Mouse (Mus musculus): ENCODE results near the gene Dgkh. TPM values are rescaled to one million over a fixed set of nuclear protein-coding genes. Genes with fewer than 3 reads are reported as not detected.

Gene Dgkh
- polyA plus RNA-seq, 1 experiment from 2014 or later = 4.4 TPM

DNA sequence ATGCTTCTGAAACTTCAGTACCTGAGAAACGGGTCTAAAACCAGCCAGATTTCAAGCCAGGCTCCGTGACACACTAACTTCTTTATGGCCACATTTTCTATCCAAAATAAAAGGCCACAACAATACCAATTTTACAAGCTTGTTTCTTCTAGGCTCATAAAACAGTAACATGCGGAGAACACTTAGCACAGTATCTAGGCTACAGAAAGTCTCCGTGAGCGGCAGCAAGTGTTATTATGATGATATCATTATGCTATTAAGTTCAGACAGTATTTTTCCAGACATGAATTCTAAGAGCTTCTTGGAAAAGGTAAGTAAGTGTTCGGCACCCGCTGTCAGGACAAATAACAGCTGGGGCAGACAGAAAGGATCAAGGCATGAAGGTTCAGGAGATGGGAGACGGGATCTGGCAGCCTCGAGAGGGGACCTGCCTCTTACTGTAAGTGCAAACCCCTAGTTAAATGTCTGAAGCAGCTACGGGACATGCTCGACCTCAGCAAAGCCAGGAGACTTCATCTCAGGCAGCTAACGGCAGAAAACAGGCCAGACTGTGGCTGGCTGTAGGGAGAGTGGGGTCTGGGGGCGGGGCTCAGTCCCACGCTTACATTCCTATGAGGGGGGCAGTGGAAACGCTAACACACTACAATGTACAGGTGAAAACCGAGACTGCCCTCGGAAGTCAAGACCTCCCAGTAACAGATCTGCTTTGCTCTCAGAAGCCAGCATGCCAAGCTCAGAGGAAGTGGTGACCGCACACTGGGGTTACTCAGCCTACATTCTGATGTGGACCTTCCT, 75.5 kb downstream of the Dgkh start:
- 73% methylated on average over 18 of the region's 18 CpGs for WGBS
- H3K9me3 ChIP-seq (ENCODE audit: control insufficient read depth, low read length) = peaks cover 12% of the 10 kb centered on the region
- no peak overlapping the region for H3K4me2 ChIP-seq (ENCODE audit: low read depth, low read length)
- H3K4me1 ChIP-seq (ENCODE audit: control insufficient read depth, insufficient read depth, low read length) = no peaks in the 10 kb centered on the region
- no peak overlapping the region for H3K9ac ChIP-seq (ENCODE audit: low read depth, low read length)
- no peak for DNase-seq (ENCODE audit: low spot score)
- no peak for ATAC-seq (ENCODE audit: low read depth)
- no peaks in the 10 kb centered on the region for H3K36me3 ChIP-seq (ENCODE audit: control insufficient read depth, insufficient read depth, low read length)
- no peak overlapping the region for H3K27ac ChIP-seq (replicated peaks; ENCODE audit: low read depth, low read length)
- H3K4me3 ChIP-seq (ENCODE audit: low read depth, low read length) = no peak overlapping the region
- H3K27me3 ChIP-seq (replicated peaks; ENCODE audit: control insufficient read depth, insufficient read depth, low read length) = no peaks in the 10 kb centered on the region

DNA sequence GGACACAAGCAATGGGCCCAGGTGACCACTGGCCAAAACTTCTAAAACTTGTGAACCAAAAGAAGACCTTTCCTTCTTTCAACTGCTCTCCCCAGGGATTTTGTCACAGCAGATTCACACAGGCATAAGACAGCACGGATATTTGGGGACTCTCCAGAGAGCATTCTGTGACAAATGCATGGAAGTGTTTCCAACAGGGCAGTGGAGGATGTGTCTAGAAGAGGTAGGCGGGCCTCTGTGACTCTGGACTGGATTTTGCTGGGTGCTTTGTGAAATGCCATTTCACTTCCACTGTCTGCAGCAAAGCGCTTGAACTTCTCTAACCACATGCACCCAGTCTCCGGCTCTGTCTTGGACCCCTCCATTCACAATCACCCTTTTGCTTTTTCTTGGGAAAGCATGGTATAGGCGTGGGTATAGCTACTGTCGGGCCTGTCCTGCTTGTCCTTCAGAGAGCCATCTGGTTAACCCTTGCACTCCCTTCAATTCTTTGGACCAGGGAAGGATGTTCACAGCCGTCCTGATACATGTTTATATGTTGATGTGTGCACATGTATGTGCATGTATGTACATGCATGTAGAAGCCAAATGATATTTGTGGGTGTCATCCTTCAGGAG, 77.5 kb downstream of the Dgkh start:
- Histone ChIP-seq H3K9me3 (ENCODE audit: control insufficient read depth, low read length) (no peaks in the 10 kb centered on the region), H3K4me1 (ENCODE audit: control insufficient read depth, insufficient read depth, low read length) (no peaks in the 10 kb centered on the region), H3K4me2 (ENCODE audit: low read depth, low read length) (no peak overlapping the region), H3K4me3 (ENCODE audit: low read depth, low read length) (no peak overlapping the region), H3K9ac (ENCODE audit: low read depth, low read length) (no peak overlapping the region), H3K36me3 (ENCODE audit: control insufficient read depth, insufficient read depth, low read length) (no peaks in the 10 kb centered on the region; the same call in 1 of the 2 replicates), H3K27me3 (replicated peaks; ENCODE audit: control insufficient read depth, insufficient read depth, low read length) (no peaks in the 10 kb centered on the region), H3K27ac (replicated peaks; ENCODE audit: low read depth, low read length) (no peak overlapping the region)
- ATAC-seq (ENCODE audit: low read depth) (no peak), DNase-seq (ENCODE audit: low spot score) (no peak)
- 81% methylated on average over 7 of the region's 7 CpGs for WGBS

DNA sequence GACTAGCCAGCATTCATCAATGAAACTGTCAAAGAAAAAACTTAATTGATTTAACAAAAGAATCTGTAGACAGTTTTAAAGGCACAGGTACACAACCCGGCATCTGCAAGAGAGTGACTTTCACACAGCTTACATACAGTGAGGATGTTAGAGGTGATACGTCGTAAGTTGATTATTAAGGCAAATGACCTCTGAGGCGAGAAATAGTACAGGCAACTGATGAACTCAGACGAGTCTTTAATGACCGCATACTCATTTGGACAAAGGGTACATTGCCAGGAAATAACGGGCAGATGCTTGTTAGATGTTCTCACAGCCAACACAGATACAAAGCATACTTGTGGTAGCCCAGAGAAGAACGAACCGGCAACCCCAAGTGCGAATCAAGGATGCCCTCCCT, 78.4 kb downstream of the Dgkh start:
- no peak overlapping the region for H3K9ac ChIP-seq (ENCODE audit: low read depth, low read length)
- 88% methylated on average over 10 of the region's 10 CpGs for WGBS
- ATAC-seq (ENCODE audit: low read depth) = no peak
- no peak overlapping the region for H3K27ac ChIP-seq (replicated peaks; ENCODE audit: low read depth, low read length)
- no peak overlapping the region for H3K4me3 ChIP-seq (ENCODE audit: low read depth, low read length)
- DNase-seq (ENCODE audit: low spot score) = no peak
- H3K9me3 ChIP-seq (ENCODE audit: control insufficient read depth, low read length) = no peaks in the 10 kb centered on the region
- H3K27me3 ChIP-seq (replicated peaks; ENCODE audit: control insufficient read depth, insufficient read depth, low read length) = no peaks in the 10 kb centered on the region
- no peak overlapping the region for H3K4me2 ChIP-seq (ENCODE audit: low read depth, low read length)
- H3K4me1 ChIP-seq (ENCODE audit: control insufficient read depth, insufficient read depth, low read length) = no peaks in the 10 kb centered on the region
- H3K36me3 ChIP-seq (ENCODE audit: control insufficient read depth, insufficient read depth, low read length) = no peaks in the 10 kb centered on the region; the same call in 1 of the 2 replicates

- H3K9ac ChIP-seq (ENCODE audit: low read depth, low read length) = no peak overlapping the region
- DNase-seq (ENCODE audit: low spot score) (no peak), ATAC-seq (ENCODE audit: low read depth) (no peak)
- H3K36me3 ChIP-seq (ENCODE audit: control insufficient read depth, insufficient read depth, low read length) = no peaks in the 10 kb centered on the region; the same call in 1 of the 2 replicates
- no peak overlapping the region for H3K27ac ChIP-seq (replicated peaks; ENCODE audit: low read depth, low read length)
- no peaks in the 10 kb centered on the region for H3K9me3 ChIP-seq (ENCODE audit: control insufficient read depth, low read length)
- WGBS = 97% methylated on average over 5 of the region's 5 CpGs
- H3K4me1 ChIP-seq (ENCODE audit: control insufficient read depth, insufficient read depth, low read length) = no peaks in the 10 kb centered on the region
- no peak overlapping the region for H3K4me3 ChIP-seq (ENCODE audit: low read depth, low read length)
- H3K27me3 ChIP-seq (replicated peaks; ENCODE audit: control insufficient read depth, insufficient read depth, low read length) = no peaks in the 10 kb centered on the region
- H3K4me2 ChIP-seq (ENCODE audit: low read depth, low read length) = no peak overlapping the region
These were observed 79.2 kb downstream of the Dgkh start for GRCm38 (mm10) chr14:78653333-78653732.

DNA sequence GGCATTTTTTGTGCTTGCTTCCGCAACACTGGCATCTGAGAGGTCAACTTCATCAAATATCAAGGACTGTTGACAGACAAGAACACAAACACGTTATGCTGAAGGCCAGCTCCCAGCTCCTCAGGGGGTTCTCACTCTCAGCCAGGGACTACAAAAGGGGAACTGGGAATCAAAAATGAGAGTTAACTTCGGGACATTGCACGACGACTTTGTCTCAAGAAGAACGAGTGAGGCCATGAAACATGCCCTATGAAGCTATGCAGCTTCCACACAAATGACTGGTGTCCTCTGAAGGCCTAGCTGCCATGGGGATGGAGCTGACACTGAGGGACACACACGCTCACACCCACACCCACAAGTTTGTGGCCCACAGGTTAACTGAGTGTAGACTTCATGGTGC, 80.9 kb downstream of the Dgkh start:
- H3K9me3 ChIP-seq (ENCODE audit: control insufficient read depth, low read length) = no peaks in the 10 kb centered on the region
- H3K4me2 ChIP-seq (ENCODE audit: low read depth, low read length) = no peak overlapping the region
- H3K4me1 ChIP-seq (ENCODE audit: control insufficient read depth, insufficient read depth, low read length) = no peaks in the 10 kb centered on the region
- no peak overlapping the region for H3K27ac ChIP-seq (replicated peaks; ENCODE audit: low read depth, low read length)
- no peaks in the 10 kb centered on the region for H3K27me3 ChIP-seq (replicated peaks; ENCODE audit: control insufficient read depth, insufficient read depth, low read length)
- WGBS = 68% methylated on average over 7 of the region's 7 CpGs
- no peak overlapping the region for H3K9ac ChIP-seq (ENCODE audit: low read depth, low read length)
- no peaks in the 10 kb centered on the region; the same call in 1 of the 2 replicates for H3K36me3 ChIP-seq (ENCODE audit: control insufficient read depth, insufficient read depth, low read length)
- no peak overlapping the region for H3K4me3 ChIP-seq (ENCODE audit: low read depth, low read length)
- DNase-seq (ENCODE audit: low spot score) = no peak
- ATAC-seq (ENCODE audit: low read depth) = no peak

GRCm38 (mm10) chr14:78650379-78651095, 82.0 kb downstream of the Dgkh start:
- Histone ChIP-seq H3K9ac (ENCODE audit: low read depth, low read length) (no peak overlapping the region), H3K4me3 (ENCODE audit: low read depth, low read length) (no peak overlapping the region), H3K9me3 (ENCODE audit: control insufficient read depth, low read length) (no peaks in the 10 kb centered on the region), H3K27me3 (replicated peaks; ENCODE audit: control insufficient read depth, insufficient read depth, low read length) (no peaks in the 10 kb centered on the region), H3K4me1 (ENCODE audit: control insufficient read depth, insufficient read depth, low read length) (no peaks in the 10 kb centered on the region), H3K36me3 (ENCODE audit: control insufficient read depth, insufficient read depth, low read length) (no peaks in the 10 kb centered on the region; the same call in 1 of the 2 replicates), H3K4me2 (ENCODE audit: low read depth, low read length) (no peak overlapping the region), H3K27ac (replicated peaks; ENCODE audit: low read depth, low read length) (no peak overlapping the region)
- 78% methylated on average over 9 of the region's 9 CpGs for WGBS
- DNase-seq (ENCODE audit: low spot score) (no peak), ATAC-seq (ENCODE audit: low read depth) (no peak)

DNA sequence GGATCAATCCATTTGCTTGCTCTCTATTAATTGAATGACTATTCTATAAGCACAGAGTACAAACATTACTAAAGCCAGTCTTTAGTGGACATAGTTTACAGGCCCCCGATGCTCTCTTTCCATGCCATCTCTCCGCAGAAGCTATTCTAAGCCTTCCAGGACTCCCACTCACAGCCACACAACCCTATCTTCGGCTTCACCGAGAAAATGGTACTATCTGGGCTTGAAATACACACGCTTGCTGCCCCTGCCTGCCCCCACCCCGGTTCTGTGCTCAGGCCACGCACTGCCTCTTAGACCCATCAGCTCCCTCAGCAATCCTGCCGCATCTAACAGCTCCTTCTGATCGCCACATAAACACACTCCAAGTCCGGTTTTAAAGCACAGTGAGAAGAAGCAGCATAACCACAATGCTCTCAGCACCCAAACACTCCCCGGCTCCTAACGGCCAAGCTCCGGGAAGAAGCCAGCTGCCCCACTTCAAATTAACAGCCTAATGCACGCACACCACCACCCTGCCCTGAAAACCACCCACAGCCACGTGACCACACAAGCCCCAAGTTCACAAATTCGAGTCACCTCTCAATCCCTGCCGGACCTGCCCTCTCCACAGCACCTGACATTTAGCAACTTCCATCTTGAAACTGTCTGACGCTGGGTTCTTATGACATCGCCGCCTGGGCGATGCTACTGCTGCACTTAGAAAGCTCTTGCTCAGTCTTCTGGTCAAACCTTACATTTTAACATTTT, 82.9 kb downstream of the Dgkh start:
- WGBS = 86% methylated on average over 21 of the region's 21 CpGs
- H3K9ac ChIP-seq (ENCODE audit: low read depth, low read length) = no peak overlapping the region
- ATAC-seq (ENCODE audit: low read depth) = no peak
- DNase-seq (ENCODE audit: low spot score) = no peak
- H3K36me3 ChIP-seq (ENCODE audit: control insufficient read depth, insufficient read depth, low read length) = no peaks in the 10 kb centered on the region; the same call in 1 of the 2 replicates
- no peak overlapping the region for H3K27ac ChIP-seq (replicated peaks; ENCODE audit: low read depth, low read length)
- H3K4me3 ChIP-seq (ENCODE audit: low read depth, low read length) = no peak overlapping the region
- H3K9me3 ChIP-seq (ENCODE audit: control insufficient read depth, low read length) = no peaks in the 10 kb centered on the region
- no peak overlapping the region for H3K4me2 ChIP-seq (ENCODE audit: low read depth, low read length)
- H3K4me1 ChIP-seq (ENCODE audit: control insufficient read depth, insufficient read depth, low read length) = no peaks in the 10 kb centered on the region
- no peaks in the 10 kb centered on the region for H3K27me3 ChIP-seq (replicated peaks; ENCODE audit: control insufficient read depth, insufficient read depth, low read length)

- Histone ChIP-seq H3K36me3 (ENCODE audit: control insufficient read depth, insufficient read depth, low read length) (no peaks in the 10 kb centered on the region), H3K4me3 (ENCODE audit: low read depth, low read length) (no peak overlapping the region), H3K9ac (ENCODE audit: low read depth, low read length) (no peak overlapping the region), H3K27ac (replicated peaks; ENCODE audit: low read depth, low read length) (no peak overlapping the region), H3K27me3 (replicated peaks; ENCODE audit: control insufficient read depth, insufficient read depth, low read length) (no peaks in the 10 kb centered on the region), H3K4me2 (ENCODE audit: low read depth, low read length) (no peak overlapping the region), H3K4me1 (ENCODE audit: control insufficient read depth, insufficient read depth, low read length) (no peaks in the 10 kb centered on the region), H3K9me3 (ENCODE audit: control insufficient read depth, low read length) (no peaks in the 10 kb centered on the region)
- 78% methylated on average over 3 of the region's 3 CpGs for WGBS
- DNase-seq (ENCODE audit: low spot score) (no peak), ATAC-seq (ENCODE audit: low read depth) (no peak)
These were observed 87.0 kb downstream of the Dgkh start for GRCm38 (mm10) chr14:78645622-78646021.

Data from embryonic facial prominence, embryonic 14.5 days (tissue).